Mouse (Mus musculus): ENCODE results near the gene Pnma5. TPM values are rescaled to one million over a fixed set of nuclear protein-coding genes. Genes with fewer than 3 reads are reported as not detected.
A peak's percentile ranks its signal among the peaks of the same experiment; 100 is the strongest.
"Not testable (repeated sequence)": the region's sequence is repeated elsewhere in the genome, so short reads cannot be mapped to it uniquely, and the experiment has no call there.

Gene Pnma5
- total RNA-seq (2021) = under 1 TPM; 0.25 to 0.38 TPM

DNA sequence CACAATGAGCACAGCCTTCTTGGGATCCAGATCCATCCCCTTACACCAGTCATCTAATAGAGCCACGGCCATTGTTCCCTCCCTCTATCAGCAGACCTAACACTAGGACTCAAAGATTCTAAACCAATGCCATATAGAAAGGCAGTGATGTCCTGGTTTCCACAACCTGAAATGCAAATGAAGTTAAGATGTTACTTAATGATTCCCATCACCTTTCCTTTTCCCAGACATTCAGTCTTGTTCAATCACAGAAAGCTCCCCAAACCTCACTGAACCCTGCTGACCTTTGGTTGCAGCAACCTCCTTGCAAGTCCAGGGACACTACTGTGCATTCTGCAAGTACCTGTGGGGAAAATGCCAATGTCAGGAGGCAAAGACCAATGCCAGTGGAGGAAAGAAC, at the start of gene Pnma5:
TSS of gene Pnma5 (minus strand) at position 101 of the 400 bp plus-strand sequence.
- DNase-seq = no peak

DNA sequence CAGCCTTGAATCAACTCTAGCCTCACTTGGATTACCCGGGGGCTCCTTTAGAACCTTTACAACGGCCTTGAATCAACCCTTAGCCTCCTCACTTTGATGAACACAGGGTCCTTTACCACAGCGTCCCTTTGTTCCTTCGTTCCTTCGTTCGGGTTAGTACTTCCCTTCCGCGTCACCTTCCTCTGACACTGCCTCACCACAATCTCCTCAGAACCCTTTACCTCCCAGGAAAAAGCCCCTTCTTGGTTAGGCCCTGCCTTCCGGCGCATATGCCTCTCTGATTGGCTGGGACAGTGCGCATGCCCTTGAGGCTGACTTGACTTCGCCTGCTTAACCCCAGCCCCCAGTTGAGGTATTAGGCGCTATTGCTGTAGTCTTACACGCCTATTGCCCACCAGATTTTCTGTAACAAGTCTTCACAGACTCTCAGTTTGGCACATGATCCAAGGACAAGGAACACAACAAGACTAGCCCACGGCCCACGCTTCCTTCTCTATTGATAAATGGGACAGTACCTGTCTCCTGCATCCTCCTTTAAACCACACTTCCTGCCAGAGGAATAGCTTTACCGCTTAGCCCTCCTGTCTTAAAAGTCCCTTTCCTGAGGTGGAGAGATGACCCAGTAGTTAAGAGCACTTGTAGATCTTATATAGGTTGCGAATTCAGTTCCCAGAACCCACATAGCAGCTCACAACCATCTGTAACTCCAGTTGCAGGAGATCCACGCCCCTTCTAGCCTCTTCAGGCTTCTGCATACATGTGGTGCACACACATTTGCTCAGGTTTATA, 45.6 kb upstream of the Pnma5 start, which contains the start of gene Xlr4a:
TSS of gene Xlr4a (minus strand) at position 212 of the 789 bp plus-strand sequence.
- not testable (repeated sequence) for DNase-seq

DNA sequence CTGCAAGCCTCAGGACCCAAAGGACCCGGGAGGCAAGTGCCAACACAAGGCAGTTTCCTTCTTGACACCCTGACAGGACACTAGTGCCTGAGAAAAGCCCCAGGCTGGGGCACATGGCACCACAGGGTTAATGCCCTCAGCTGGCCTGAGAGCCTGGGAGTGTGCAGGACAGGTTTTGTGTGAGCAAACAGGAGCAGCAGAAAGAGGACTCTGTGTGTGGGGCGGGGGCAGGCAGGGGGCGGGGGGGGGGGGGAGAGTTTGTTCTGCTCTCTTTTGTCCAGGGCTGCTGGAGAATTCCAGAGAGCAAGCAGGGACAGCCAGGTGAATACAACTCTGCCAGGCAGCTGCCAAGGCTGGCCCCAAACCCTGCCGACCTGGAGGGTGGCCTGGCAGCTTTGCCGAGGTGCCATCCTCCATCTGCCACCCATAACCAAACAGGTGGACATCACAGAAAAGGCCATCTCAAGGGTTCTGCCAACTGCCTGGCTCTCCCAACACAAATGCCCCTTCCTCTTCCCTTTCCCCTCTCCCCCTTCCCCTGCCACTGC, 29.9 kb upstream of the Pnma5 start:
- DNase-seq = not testable (repeated sequence)

DNA sequence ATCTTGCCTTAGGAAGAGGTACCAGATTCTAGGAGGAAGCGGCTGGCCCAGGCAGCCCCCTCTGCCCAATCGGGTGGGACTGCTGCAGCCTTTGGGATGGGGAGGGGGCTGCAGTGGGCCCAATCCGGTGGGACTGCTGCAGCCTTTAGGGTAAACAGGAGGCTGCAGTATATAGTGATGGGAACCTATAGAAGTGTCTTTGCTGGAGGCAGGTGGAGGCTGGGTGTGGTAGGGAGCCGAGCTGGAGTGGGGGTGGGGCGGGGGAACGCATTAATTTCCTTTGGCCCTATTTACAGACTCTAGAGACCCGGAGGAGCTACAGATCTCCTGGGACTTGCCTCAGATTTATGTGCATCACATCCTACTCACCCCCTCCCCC, 27.5 kb upstream of the Pnma5 start, which contains the start of gene Pnma3:
TSS of gene Pnma3 (plus strand) at position 373 of the 379 bp plus-strand sequence.
- no peak for DNase-seq

DNA sequence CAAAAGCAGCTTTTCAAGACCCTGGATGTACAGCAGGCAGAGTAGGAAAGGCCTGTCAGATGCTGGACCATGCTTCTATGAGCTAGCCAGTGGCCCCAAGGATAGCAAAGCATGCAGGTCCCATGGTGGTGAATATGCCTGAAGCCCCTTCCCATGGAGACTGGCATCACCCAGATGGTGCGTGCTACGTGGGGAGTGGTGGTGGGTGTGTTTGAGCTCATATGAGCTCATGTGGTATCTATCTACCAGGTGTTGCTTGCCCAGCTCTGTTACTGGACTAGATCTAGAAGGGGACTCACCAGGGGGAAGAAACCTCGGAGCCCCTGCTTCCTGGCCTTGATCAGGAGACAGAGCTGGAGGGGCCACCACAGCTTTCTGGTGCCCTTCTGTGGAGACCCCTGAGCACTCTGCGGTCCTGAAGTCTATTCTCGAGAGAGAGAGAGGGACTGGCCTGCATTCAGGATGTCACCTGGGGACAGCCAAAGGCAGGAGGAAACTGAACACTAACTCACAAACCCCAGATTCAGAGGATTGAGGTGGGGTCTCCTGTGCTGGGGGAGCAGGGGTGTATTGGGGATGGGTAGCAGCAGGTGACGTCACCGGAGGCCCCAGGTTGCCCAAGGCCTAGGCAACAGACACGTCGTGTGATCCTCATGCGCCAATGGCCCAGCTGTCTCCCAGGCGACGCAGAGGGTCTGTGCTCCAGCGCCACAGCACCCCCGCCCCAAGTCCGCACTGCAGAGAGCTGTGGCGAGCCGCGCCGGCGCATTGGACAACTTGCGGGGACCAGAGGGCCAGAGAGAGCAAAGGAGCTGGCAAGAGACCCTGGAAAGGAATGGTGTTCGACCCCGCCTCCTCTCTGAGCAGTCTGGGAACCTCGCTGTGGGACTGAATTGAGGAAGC, 26.9 kb upstream of the Pnma5 start:
- peak; percentile 15 to 33 for DNase-seq

DNA sequence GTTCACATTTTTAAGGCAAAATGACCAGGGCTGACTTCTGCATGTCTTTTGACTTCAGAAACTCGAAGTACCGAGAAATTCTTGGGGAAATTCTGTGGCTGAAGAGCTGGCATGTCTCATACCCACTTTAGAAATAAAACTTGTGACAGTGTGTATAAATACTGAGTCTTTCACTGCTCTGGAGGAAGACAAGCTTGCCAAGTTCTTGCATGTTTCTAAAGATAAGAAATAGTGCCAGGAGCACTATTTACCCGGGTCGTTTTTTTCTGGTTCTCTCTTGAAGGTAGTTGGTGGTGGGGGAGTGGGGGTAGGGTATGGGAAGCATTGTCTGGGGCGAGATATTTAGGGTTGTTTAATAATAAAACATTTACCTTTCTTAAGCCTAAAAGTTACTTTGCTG, 25.4 kb upstream of the Pnma5 start:
- no peak for DNase-seq

DNA sequence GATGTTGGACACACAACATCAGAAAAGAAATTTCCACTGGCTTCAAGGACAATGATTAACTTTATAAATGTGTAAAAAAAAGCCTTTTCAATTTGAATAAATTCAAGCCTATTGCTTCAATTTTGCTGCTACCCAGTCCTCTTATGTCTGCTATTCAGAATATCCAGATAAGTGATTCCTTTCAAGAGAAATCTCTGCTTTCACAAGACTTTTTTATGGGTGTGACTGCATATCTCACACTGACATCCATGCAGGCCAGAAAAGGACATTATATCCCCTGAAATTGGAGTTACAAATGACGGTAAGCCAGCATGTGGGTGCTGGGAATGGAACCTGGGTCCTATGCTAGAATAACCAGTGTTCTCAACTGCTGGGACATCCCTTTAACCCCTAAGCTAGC, 24.6 kb upstream of the Pnma5 start:
- DNase-seq = no peak

DNA sequence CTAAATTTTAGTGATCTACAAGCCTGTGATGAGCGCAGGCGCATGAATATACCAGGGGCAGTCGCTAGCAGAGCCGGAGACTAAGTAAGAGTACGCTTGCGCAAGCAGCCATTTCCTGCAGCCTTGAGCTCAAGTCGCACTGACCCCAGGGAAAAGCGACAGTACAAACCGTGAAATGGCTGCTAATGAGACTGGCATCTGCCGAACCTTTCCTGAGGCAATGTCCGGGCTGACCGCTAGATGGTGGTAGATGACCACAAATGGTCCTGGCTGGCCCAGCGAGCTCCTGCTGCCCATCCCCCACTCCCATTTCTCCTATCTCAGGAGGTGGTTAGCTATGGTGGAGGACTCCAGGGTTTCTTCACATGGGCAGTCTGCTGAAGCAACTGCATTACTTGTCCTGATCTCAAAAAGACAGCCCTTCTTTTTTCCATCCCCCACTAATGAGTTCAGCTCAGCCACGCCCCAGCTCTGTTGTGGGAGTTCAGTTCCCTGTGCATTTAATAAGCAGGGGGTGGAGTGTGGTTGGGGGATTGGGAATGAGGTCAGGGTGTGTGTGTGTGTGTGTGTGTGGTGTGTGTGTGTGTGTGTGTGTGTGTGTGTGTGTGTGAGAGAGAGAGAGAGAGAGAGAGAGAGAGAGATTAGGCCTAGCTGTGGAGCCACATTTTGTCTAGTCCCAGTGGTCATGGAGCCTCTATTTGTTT, 17.1 kb upstream of the Pnma5 start:
- peak; percentile 88 to 91 for DNase-seq

DNA sequence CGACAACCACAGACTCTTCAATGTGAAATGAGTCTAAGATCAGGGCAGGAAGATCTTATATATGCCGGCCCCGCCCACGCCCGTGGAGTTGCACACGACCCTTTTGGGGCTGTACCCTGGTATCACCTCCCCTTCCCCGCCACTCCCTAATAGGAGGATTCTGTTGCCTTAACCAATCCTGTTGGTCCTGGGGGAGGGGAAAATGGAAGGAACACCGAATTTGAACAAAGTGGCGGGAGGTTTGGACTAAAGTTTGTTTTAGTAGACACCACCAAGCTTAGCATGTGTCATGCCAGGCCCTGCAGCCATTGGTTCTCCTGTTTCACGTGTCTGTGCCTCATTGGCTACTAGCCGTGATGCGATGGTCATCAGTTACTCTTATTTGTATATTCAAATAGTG, 2.8 kb upstream of the Pnma5 start:
- DNase-seq = no peak

DNA sequence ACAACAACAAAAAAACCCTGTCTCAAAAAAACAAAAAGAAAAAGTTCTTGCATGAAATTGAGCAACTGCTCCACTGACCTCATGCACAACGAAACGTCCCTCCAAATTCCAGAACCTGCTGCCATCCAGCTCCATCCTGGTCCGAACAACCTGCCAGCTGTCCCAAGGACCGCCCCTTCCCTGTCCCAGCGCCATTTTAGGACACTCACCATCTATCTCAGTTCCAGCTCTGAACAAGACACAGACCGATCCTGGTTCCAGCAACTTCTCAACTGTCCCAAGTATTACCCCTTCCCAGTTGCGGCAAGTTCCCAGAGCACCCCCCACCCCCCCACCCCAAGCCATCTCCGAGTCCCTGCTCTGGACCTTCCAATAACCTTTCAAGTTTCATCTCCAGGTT, 1.9 kb upstream of the Pnma5 start:
- DNase-seq = no peak

DNA sequence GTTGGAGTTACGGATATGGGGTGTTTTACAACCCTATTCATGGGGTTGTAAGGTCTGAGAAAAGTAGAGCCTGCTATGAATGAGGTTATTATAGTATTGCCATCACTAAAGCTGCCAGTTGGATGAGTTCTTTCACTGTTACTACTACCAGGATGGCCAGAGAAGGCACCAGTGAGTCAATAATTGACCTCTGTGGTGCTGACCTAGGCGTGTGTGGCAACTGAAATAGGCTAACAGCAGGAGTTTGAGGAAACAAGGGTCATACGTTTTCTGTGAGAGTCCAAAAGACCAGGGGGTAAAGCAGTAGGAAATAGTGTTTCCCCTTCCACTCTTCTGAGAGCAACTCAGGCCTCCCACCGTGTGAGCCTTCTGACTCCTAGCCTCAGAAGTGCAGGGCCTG, 24.1 kb downstream of the Pnma5 start:
- DNase-seq = no peak

DNA sequence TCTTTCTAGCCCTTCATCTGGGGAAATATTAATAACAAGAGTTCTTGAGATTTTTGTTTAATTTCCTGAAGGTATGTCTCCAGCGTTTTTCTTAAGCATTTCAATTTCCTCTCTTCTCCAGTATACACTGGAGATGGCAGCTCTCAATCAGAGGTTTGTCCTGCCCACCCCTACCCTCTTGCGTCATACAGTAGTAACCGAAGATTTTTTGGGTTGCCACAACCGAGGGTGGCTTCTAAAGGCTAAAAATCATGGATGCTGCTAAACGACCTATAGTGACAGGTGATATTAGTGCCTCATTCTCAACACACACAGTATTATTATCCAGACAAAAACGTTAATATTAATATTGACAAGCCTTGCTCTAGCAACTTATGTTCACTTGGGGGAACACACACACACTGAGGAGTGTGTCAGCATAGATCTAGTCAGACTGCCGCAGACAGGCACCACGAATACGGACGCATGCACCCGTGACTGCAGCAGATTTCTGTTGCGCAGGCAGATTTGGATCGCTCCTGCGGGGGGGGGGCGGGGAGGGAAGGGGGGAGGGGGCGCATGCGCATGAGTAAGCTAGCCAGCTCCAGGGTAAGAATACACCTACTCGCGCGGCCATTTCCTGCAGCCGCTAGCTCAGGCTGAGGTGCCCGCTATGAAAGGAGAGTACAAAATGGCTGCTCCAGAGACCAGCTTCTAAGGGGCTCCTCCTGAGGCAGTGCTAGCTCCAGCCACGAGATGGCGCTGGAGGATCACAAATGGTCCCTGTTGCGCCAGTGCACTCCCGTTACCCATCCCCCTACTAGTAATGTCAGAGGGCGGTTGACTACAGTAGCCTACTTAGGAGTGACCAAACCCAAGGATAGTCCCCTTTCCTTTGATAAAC, 29.1 kb downstream of the Pnma5 start:
- peak; percentile 89 to 90 for DNase-seq

DNA sequence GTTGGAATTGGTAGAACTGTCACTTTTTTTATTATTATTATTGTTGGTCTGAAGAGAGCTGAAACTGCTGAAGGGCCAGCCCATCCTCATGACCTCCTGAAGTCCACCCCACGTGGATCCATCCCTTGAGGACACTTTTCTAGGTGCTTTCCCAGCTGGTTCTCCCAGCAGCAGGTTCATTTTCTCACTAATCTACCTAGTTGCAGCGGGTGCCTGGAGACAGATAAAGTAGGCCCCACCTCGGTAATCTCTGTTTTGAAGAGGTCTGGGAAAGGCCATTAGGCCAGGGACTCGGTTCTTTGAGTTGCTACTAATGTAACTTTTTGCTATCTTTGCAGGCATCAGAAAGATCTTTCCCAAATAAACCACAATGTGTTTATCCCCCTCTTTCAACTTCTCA, 31.2 kb downstream of the Pnma5 start:
- no peak for DNase-seq

DNA sequence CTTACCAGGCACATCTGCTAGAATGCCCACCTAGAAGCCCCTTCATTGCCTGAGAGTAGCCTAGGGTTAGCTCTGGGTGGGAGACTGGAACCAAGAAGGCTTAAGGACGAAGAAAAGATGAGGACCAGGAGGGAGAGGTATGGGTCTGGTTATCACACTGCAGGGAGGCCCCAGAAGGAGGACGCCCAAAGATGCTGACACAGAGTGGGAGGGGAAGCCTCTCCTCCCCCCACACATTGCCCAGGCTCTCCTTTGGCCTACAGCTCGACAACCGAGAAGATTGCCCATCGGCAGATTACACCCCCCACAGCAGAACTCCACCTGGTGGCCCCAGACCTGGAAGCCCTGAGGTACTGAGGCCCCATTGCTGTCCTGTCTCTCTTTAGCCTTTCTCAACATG, 33.8 kb downstream of the Pnma5 start:
- DNase-seq = no peak

DNA sequence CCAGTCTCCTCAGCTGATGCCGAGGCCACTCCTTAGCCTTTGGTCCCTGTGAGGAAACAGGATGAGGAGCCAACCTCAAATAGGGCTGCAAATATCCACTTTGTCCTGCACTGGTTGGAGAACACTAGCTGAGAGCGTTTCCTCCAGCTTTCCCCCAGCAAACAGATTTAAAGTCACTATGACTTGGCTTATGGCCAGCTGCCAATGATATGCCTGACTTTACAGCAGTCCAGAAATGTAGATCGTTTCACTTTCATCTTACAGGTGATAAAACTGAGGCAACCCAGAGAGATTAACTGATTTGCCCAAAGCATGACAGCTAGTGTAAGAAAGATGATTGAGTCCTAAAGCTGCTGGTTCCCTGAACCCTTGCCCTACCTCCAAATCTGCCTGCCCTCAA, 41.4 kb downstream of the Pnma5 start:
- no peak for DNase-seq

DNA sequence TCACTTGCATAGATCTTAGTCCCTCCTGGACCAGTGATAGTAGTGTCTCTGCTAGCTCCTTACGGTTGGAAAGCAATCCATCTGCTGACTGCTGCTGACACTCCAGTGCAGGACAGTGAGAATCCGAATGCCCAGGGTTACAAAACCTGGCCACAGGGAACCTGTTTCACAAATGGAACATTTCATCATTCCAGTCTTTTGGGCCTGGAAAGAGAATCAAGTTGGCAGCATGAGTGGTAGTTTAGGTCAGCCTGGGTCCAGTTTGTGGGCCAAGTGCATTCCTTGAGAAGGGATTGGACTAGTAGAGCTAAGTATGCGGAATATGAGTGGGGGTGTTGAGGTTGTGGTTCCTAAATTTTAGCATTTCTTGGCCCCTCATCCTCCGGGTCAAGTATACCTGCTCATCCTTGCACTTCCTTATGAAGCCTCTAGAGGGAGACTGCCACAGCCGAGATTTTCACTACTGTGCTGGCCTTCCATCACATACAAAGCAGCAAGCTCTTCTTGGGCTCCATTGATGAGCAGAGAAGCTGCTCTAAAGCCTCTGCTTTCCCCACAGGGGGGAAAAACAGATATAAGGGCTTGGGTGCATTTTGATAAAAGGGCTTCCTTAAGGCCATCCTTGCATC, 44.5 kb downstream of the Pnma5 start:
- DNase-seq = no peak

DNA sequence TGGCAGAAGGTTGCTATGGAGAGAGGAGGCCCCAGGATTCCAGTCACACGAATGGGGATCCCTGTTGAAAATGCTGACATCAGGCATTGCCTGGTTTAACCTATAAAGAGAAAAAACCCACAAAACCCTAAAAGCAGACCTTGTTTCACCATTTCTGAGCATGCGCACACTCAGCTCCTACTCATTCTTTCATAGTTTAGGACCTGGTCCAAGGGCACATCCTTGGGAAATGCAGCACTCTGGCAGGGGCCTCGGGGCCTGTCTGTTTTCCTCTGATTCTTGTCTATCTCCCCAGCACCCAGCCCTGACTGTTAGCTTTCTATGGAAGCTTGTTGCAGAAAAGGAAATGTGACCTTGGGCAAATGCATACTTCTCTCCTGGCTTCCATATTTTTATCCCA, 46.3 kb downstream of the Pnma5 start:
- no peak for DNase-seq

DNA sequence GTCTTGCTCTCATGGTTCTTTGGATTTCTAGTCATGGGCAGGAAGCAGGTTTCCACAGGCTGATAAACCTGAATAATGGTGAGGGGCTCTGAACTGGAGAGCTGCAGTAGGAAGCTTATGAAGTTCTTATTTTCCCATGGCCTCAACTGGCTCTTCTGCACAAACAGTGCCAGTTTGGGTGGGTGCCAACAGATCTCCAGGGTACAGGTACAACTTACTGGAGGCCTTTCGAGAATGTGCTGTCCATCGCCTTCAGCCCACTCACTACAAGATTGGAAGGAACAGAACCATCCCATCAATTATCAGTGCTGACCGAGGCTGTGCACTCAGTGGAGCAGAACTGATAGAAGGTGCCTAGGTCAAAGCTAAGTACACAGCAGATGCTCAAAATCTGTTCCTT, 48.5 kb downstream of the Pnma5 start:
- DNase-seq = no peak

DNA sequence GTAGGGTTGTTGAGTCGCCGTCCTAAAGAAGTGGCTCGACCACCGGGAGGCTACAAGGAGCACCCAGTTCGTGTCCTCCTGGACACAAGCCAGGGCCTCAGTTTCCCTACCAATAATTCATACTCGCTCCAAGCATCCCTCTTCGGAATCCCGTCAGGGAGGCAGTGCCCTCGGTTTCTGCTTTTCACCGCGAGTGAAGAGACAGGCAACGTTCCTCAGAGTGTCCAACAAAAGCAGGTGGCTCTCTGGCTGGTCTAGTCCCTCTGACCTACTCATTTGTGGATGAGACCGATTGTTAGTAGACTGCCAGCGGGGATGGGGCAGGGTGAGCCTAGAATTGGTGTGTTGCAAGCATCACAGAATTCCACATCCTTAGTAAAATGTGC, 49.4 kb downstream of the Pnma5 start:
- DNase-seq = no peak

DNA sequence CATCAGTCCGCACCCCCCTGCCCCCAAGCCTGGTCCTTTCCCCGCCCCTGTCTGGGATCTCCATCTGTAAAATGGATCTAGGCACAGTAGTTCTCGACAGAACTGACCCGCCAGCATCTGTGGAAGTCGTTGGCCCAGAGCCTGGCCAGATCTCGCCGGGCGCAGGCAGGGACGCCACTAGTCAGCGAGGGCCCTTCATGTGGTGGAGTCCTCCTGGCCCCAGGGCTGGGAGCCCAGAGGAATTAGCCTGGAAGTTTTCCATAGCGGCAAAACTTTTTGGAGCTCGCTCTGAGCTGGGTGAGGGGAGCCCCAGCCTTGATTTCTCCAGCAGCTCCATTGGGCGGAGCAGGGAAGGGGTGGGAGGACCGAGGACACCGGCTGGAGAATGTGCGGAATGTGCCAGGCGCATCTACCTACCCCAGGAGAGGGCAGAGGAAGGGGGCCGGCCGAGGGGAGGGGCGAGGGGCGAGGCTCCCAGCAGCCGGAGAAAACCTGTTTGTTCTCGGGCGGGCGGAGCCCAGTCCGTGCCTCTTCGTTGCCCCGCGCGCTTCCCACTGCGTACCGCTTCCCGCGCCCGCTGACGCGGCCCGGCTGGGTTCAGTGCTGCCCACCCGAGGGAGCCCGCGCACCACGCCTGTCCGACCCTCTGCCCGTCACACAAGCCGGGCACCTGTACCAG, 49.9 kb downstream of the Pnma5 start, which contains the start of gene Zfp185:
TSS of gene Zfp185 (plus strand) at position 499 of the 679 bp plus-strand sequence.
- no peak for DNase-seq

All from layer of hippocampus, postnatal 36 days (tissue).